ENCODE assay signal across 28 mouse cellular contexts in genomic region chr9:79527331-79527730, GRCm38 (mm10).
DNase-seq lines count a peak whose midpoint lies in the region; ATAC-seq and TF ChIP-seq lines count a peak whose summit lies in the region.
"Had no signal": no experiment of that assay in that cellular context is flagged by ENCODE, and none has a peak within 500 bp of the region (broad histone marks: within the 10 kb centered on the region; RNA-seq: fewer than 3 reads in every experiment).

No protein-coding gene starts in this region.

- no peaks in the 10 kb centered on the region for H3K36me3 ChIP-seq in kidney, adult 2 months (ENCODE audit: control insufficient read depth, insufficient read depth, low read length)
- no peaks in the 10 kb centered on the region for H3K36me3 ChIP-seq in kidney, embryonic 15.5 days
- no peaks in the 10 kb centered on the region for H3K36me3 ChIP-seq in kidney, postnatal 0 days (ENCODE audit: insufficient read depth, low read length)
- H3K36me3 ChIP-seq: forebrain, embryonic 10.5 days; G1E; heart, embryonic 12.5 days; heart, embryonic 15.5 days; hindbrain, embryonic 10.5 days; hindbrain, embryonic 13.5 days had no signal

- H3K27me3 ChIP-seq in kidney, adult 2 months (replicated peaks; ENCODE audit: control insufficient read depth, insufficient read depth, low read length) = no peaks in the 10 kb centered on the region
- H3K27me3 ChIP-seq in kidney, embryonic 15.5 days = no peaks in the 10 kb centered on the region
- no peaks in the 10 kb centered on the region for H3K27me3 ChIP-seq in kidney, postnatal 0 days (ENCODE audit: insufficient read depth, low read length)
- H3K27me3 ChIP-seq: CH12.LX; forebrain, embryonic 13.5 days; heart, embryonic 12.5 days; heart, embryonic 15.5 days; hindbrain, embryonic 13.5 days had no signal

- peak overlapping the region; percentile 80; the same call in 1 of the 2 replicates for H3K27ac ChIP-seq in kidney, adult 2 months (ENCODE audit: insufficient read depth, low read depth, low read length)
- H3K27ac ChIP-seq in kidney, embryonic 15.5 days = no peak overlapping the region
- no peak overlapping the region for H3K27ac ChIP-seq in kidney, postnatal 0 days
- H3K27ac ChIP-seq: forebrain, embryonic 10.5 days; forebrain, embryonic 13.5 days; gastrocnemius, adult 2 months; heart, embryonic 15.5 days; hindbrain, embryonic 10.5 days; hindbrain, embryonic 13.5 days had no signal

- WGBS in kidney, adult 2 months = 39% methylated on average over 3 of the region's 3 CpGs
- WGBS in kidney, embryonic 15.5 days = 42% methylated on average over 3 of the region's 3 CpGs
- WGBS in kidney, postnatal 0 days = 47% methylated on average over 3 of the region's 3 CpGs

- H3K4me1 ChIP-seq in kidney, adult 2 months (ENCODE audit: control insufficient read depth, insufficient read depth, low read length) = peaks cover 6% of the 10 kb centered on the region; the same call in 1 of the 2 replicates
- 0 out of 2 replicates have a peak, but pooled peaks cover 4% of the 10 kb centered on the region for H3K4me1 ChIP-seq in kidney, embryonic 15.5 days
- no peaks in the 10 kb centered on the region for H3K4me1 ChIP-seq in kidney, postnatal 0 days (replicated peaks; ENCODE audit: insufficient read depth, low read length)
- H3K4me1 ChIP-seq: forebrain, embryonic 13.5 days; heart, embryonic 12.5 days; heart, embryonic 15.5 days; hindbrain, embryonic 13.5 days had no signal

- no peak overlapping the region for H3K9ac ChIP-seq in kidney, embryonic 15.5 days
- no peak overlapping the region for H3K9ac ChIP-seq in kidney, postnatal 0 days (ENCODE audit: low read depth, low read length)
- H3K9ac ChIP-seq: forebrain, embryonic 13.5 days; heart, embryonic 12.5 days; heart, embryonic 15.5 days; hindbrain, embryonic 13.5 days had no signal

- H3K9me3 ChIP-seq in kidney, embryonic 15.5 days (replicated peaks) = no peaks in the 10 kb centered on the region
- no peaks in the 10 kb centered on the region for H3K9me3 ChIP-seq in kidney, postnatal 0 days (replicated peaks; ENCODE audit: low read length)
- H3K9me3 ChIP-seq: forebrain, embryonic 10.5 days; forebrain, embryonic 13.5 days; G1E; heart, embryonic 12.5 days; heart, embryonic 15.5 days; hindbrain, embryonic 10.5 days; hindbrain, embryonic 13.5 days had no signal

- no peak for TF ChIP-seq POLR2A in kidney, adult 2 months (IDR thresholded peaks at IDR 0.05; ENCODE audit: low read depth, low read length)

- TF ChIP-seq CTCF in kidney, adult 2 months (conservative IDR thresholded peaks at IDR 0.05; ENCODE audit: insufficient read depth, insufficient read length, low read depth, low read length) = no peak
- TF ChIP-seq CTCF in kidney, postnatal 0 days (IDR thresholded peaks at IDR 0.05; ENCODE audit: low read depth) = no peak

- ATAC-seq in kidney, embryonic 15.5 days (replicated peaks; ENCODE audit: low FRiP score) = no peak
- ATAC-seq in kidney, postnatal 0 days (replicated peaks; ENCODE audit: low FRiP score, low read depth) = no peak
- ATAC-seq: forebrain, embryonic 13.5 days; forebrain, embryonic 16.5 days; hindbrain, embryonic 16.5 days had no signal

- DNase-seq in kidney, adult 2 months = peak; percentile 81
- peak; percentile 18 for DNase-seq in kidney, postnatal 0 days (ENCODE audit: low spot score)
- no peak for DNase-seq in kidney, postnatal 10 days
- peak; percentile 38 for DNase-seq in Muller cell, postnatal 12 days (ENCODE audit: inconsistent ontology term)
- peak; percentile 24 to 41 for DNase-seq in kidney, postnatal 36 days
- DNase-seq in adrenal gland, postnatal 14 days = no peak
- DNase-seq: adrenal gland, adult 8-10 months; adrenal gland, postnatal 36 days; B cell, adult 2 months; cerebellum, adult 18-20 months; cerebellum, adult 9-10 months; cerebellum, postnatal 14 days; gastrocnemius, adult 2 months; gastrocnemius, postnatal 14 days; heart, adult 18-20 months; heart, postnatal 10 days; heart, postnatal 36 days had no signal

- no peak overlapping the region for H3K4me2 ChIP-seq in kidney, embryonic 15.5 days
- no peak overlapping the region for H3K4me2 ChIP-seq in kidney, postnatal 0 days (ENCODE audit: low read length)
- H3K4me2 ChIP-seq: forebrain, embryonic 13.5 days; heart, embryonic 12.5 days; heart, embryonic 15.5 days; hindbrain, embryonic 13.5 days had no signal

- H3K4me3 ChIP-seq in kidney, adult 2 months (ENCODE audit: insufficient read depth, low read depth, low read length) = no peak overlapping the region
- no peak overlapping the region for H3K4me3 ChIP-seq in kidney, embryonic 15.5 days (replicated peaks)
- H3K4me3 ChIP-seq in kidney, postnatal 0 days (replicated peaks; ENCODE audit: low read depth, low read length) = no peak overlapping the region
- H3K4me3 ChIP-seq: forebrain, embryonic 10.5 days; forebrain, embryonic 13.5 days; gastrocnemius, adult 2 months; heart, embryonic 12.5 days; heart, embryonic 15.5 days; hindbrain, embryonic 10.5 days; hindbrain, embryonic 13.5 days had no signal

Comparison
In these comparisons a context has a peak if more than half of its experiments do, and no peak if none do; other contexts are left out.
1. DNase-seq: peak in kidney, adult 2 months (single experiment), kidney, postnatal 0 days (single experiment), Muller cell, postnatal 12 days (single experiment) and kidney, postnatal 36 days (2 of 2); none in kidney, postnatal 10 days (single experiment) and adrenal gland, postnatal 14 days (single experiment).